Mouse (Mus musculus): ENCODE measurements around the gene Col23a1.

Gene Col23a1

DNA sequence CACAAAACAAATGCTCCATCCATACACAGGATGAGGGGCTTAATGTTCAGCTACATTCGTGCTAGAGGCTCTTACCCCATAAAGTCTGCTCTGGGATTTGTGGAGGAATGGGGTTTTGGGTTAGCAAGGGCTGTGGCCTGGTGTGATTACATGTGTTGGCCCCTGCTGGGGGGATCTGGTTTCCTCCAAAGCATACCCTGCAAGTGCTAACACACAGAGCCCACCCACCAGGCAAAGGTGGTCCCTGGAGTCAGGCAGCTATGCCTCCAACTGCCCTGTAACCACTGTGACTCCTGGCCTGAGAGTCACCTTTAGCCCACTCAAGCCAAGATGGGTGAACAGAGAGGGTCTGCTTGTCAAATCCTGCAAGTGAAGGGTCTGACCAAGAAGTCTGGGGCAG, 82.2 kb downstream of the Col23a1 start:
- intact Hi-C loops (cut with DNase I) = no loop called here

DNA sequence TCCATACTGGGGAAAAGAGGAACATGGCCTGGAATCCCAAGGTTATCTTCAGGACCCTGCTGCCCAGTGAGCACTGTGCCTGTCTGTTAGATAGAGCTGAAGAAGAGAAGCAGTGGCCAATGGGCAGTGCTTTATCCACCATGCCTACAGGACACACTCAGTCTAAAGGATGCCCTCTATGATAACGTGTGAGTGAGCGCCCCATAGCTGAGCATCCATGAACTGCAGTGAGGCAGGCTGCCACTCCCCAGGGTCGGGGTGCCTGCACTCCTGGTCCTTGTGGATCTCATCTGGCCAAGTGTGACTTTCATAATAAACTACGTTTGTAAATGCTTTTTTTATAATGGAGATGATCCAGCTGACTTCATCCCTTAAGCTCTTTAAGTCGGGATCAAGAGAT, 87.5 kb downstream of the Col23a1 start:
- intact Hi-C loops (cut with DNase I) = no loop called here

DNA sequence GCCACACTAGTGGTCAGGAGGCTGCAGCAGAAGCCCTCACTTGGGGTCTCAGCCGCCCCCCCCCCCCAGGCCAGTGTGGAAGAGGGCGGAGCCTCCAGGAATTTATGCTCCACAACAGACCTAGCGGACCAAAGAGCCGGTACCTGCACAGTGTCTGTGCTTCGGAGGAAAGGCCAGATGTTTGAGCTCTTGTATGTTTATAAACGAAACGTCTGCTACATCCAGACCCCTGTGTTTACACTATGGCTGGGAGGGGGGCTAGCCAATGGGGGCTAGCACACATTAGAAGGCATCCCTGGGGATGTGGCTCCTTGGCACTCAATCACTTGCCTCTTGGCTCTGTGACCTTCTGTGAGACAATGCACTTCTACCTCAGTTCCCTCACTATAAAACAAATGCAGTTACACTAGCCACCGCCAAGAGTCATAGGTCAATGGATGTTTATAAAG, 99.2 kb downstream of the Col23a1 start:
- intact Hi-C loops (cut with DNase I) = loop anchor here (10.0 kb wide), 1 partner anchor 64 kb away; no protein-coding TSS in a partner anchor

DNA sequence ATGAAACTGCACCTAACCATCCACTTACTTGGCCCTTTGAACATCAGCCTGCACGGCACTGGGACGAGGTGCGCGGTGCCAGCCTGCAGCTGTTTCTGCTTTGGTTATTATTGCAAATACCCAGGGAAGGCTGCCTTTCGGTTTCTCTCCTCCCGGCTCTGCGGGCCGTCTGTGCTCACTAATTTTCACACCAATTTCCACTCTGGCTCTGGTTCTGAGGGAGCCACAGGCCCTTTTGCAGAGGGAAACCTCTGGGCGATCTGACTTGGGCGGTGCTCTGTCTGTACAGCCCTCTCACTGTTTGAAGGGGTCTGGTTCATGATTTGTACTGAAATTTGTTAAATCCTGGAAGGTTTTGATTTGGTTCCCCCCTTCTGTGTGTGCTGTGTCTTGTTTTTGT, 100.0 kb downstream of the Col23a1 start:
- intact Hi-C loops (cut with DNase I) = loop anchor here (10.0 kb wide), 1 partner anchor 65 kb away; no protein-coding TSS in a partner anchor

DNA sequence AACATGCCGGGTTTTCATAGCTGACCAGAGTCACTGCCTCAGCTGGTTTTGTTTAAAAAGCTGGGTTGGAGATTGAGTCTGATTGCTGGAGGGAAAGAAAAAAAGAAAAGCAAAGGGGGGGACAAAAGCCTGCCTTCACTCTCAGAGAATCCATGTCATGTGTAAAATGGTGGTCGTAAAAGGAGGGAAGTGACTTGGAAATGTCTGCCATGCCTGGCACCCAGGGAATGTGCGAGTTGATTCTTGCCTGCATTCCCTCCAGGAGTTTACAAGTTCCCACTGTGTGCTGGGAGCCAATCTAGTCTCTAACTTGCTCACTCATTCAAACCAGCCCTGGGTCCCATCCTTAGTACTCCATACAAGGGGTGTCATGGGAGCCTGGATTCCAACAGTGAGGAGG, 100.8 kb downstream of the Col23a1 start:
- intact Hi-C loops (cut with DNase I) = no loop called here

DNA sequence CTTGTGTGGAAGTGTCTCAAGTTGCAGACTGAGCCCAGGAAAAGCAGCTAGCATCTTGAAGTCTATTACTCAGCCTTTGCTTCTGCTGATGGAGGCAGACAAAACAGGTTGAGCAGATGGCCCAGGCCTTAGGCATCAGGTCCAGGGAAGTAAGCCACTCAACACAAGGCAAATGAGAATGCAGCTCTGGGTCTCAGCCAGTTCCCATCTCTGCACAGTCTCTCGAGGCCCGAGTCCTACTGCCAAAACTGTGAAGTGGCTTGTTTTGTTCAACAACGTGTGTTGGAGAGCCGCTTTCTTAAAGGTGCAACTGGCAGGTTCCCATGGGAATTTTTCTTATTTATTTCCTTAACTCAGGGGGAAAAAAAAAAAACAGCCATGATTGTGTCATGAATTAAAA, 101.8 kb downstream of the Col23a1 start:
- intact Hi-C loops (cut with DNase I) = no loop called here

DNA sequence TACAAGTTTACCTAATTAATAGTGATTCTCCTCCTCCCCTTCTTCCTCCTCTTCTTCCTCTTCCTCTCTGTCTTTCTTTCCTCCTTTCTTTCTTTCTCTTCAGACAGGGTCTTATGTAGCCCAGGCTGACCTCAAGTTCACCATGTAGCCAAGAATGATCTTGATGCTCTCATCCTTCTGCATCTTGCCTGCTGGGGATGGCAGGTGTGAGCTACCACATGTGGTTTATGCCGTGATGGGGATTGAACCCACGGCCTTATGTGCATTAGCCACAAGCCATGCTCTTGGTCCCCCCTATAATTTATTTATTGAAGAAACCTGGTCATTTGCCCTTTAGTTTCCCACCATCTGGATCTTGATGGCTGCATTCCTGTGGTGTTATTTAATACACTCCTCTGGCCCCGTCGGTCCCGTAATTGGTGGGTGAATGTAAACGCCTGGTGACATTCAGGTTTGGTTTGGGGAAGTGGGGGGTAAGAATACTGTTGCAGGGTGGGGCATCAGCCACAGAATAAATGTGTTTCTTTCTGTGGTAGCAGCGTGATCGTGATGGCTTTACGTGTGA, 104.7 kb downstream of the Col23a1 start:
- intact Hi-C loops (cut with DNase I) = no loop called here

DNA sequence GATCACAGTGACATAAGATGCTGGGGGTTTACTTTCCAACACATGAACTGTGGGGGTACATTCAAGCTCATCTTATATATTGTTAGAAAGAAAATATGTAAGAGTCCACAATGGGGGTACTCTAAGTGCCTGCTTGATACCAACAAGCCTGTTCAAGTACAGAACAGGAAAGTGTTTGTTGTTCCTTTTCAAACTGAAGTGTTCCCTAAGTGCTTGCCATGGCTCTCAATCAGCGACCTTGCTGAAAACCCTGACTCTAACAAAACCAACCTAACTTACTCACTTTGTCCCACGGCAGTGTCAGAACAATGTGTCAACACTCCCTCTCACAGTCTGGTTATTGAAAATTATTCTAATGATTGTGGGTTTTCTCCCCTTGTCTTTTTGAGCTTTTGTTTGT, 106.7 kb downstream of the Col23a1 start:
- intact Hi-C loops (cut with DNase I) = no loop called here

DNA sequence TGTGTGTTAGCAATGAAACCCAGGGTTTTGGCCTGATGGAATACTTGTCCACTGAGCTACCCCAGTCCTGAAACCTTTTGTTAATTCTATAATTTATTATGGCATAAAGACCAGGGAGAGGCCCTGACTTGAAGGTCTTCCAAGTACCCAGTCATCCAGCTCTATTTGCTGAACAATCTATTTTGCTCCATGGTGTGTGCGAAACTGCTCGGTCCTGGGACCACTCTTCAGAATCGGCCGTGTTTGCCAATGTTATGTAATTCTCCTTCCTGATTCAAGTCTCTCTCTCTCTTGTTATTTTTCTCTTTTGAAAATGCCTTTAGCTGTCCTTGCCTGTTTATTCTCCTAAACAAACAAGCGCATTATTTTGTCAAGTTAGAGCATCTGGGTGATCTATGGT, 108.4 kb downstream of the Col23a1 start:
- intact Hi-C loops (cut with DNase I) = no loop called here

DNA sequence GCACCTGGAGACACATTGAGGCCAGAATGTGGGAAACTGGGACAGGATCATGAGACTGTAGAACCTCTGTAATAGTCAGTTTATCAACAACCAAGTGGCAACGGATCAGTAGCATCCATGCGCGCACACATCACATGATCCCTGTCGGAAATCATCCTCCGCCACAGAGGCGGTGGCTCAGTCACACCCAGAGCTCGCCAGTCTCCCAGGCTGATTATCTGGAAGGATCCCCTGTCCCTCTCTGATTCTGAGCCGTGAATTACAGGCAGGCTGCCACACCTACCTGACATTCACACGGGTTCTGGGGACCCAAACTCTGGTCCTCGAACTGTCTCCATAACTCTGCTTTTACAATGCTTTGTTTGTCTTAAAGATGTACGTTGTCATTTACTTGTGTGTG, 110.6 kb downstream of the Col23a1 start:
- intact Hi-C loops (cut with DNase I) = no loop called here

DNA sequence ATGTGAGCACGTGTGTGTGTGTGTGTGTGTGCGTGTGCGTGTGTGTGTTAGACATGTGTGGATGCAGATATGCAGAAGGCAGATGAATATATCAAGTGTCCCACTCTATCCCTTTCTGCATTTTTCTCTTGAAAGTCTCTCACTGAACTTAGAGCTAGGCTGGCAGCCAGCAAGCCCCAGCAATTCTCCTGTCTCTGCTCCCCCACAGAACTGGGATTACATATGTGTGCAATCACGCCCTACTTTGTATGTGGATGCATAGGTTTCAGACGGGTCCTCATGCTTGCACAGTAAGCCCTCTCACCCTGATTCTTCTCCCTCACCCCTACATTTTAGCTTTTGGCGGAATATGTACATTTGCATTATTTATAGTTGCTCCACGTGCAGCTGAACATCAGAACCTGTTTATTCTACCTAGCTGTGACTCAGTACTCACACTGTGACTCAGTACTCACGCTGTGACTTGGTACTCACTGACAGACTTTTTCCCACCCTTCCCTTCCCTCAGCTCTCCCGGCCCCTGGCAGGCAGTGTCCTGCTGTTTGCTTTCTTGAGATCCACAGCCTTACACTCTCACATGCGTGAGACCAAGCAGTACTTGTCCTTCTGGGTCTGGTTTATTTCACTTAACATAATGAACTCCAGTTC, 111.9 kb downstream of the Col23a1 start:
- intact Hi-C loops (cut with DNase I) = no loop called here

DNA sequence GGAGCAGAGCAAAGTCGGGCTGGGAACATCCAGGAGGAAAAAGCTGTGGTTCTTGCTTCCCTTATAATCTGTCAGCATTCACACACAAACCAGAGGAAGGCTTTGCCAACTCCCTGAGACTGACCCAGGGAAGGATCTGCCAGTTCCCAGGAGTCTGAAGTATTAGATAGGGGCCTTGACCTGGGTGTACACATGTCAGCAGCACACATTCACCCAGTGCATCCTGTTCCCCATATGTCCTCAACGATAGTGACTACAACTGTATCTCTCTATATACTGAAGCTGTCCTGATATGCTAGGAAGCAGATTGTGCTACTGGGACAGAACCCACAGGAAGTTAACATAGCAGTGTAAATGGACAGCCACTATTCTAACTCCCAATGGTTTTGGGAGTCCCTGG, 114.2 kb downstream of the Col23a1 start:
- intact Hi-C loops (cut with DNase I) = no loop called here

DNA sequence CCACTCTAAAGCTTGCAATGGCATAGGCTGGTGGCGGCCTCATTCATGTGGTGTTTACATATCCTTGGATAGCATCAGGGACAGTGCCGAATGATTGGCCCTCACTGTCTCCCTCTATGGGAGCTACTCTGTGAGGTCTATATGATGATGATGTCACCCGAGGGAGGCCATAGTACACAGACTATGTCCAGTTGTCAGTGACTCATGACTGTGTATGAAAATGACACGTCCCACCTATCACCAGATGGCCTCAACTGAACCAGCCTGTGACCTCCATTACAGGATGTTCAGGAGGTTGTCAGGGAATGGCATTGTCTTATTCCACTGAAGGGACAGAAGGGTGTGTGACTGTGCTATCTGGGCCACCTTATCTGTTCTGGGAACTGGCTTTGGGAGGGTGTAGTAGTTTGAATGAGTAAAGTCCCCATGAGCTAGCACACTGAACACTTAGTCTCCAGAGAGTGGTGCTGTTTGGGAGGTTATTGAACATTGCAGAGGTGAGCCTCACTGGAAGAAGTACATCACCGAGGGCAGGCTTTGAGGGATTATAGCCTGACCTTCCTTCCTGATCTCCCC, 115.2 kb downstream of the Col23a1 start:
- intact Hi-C loops (cut with DNase I) = no loop called here

DNA sequence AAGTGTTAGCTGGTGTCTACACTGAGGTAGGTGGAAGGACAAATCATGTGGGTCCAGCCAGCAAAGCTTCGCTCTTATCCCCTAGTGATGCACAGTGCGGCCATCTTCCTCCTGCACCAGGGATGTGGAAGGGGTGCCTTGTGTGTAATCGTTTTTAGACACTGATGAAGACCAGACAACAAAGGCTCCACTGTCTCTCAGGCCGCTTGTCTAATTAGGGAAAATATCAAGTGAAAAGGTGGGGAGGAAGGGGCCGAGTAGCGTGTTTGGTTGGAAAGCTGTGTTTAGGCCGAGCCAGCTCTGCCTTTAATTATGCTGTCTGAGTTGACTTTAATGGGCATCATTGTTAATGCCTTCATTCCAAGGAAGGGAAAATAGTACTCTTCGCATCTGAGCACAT, 116.8 kb downstream of the Col23a1 start:
- intact Hi-C loops (cut with DNase I) = no loop called here

DNA sequence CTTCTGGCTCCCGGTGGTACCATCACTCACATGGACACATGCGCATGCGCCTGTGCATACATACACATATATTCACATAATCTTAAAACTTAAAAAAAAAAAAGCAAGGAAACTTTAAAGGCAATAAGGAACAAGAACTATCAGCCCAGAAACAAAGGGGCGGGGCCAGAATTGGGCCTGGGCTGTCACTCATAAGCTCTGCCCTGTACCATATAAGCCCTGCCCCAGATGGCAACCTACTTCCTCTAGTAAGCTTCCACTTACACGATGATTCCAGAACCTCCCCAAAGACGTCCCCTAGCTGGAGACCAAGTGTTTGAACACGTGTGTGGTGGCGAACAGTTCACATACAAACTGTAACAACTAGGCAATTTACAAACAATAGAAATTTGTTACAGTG, 117.6 kb downstream of the Col23a1 start:
- intact Hi-C loops (cut with DNase I) = no loop called here

DNA sequence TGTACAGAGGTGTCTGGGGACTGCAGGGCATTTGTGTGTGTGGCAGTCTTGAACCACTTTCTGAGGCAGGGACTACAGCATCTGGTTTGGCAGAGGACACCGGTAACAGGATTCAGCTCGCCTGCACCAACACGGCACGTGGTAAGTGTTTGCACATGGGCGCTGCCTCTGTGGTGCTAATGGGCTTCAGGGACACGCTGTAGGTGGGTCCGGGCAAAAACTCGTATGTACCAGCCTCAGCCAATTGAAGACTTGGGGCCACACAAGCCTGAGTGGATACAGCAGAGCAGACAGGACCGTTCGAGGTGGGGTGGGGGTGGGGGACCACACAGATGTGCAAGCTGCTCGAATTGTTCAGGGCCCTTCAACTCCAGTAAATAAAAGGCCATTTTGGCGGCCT, 121.1 kb downstream of the Col23a1 start:
- intact Hi-C loops (cut with DNase I) = no loop called here

DNA sequence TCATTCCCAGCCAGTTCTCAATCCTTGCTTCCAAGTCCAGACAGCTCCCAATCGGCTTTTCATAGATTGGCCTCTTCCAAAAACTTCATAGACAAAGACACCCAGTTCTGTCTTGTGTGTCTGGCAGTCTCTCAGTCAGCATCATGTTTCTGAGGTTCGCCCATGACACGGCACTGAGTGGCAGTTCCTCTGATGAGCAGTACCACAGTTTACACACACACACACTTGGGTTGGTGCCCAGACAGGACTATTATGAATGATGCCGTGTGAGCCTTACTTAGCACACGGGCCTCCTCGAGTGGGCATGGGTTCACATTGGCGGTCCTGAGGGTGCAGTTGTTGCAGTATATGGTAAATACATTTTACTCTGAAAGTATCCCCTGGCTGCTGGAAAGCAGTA, 124.8 kb downstream of the Col23a1 start:
- intact Hi-C loops (cut with DNase I) = no loop called here

DNA sequence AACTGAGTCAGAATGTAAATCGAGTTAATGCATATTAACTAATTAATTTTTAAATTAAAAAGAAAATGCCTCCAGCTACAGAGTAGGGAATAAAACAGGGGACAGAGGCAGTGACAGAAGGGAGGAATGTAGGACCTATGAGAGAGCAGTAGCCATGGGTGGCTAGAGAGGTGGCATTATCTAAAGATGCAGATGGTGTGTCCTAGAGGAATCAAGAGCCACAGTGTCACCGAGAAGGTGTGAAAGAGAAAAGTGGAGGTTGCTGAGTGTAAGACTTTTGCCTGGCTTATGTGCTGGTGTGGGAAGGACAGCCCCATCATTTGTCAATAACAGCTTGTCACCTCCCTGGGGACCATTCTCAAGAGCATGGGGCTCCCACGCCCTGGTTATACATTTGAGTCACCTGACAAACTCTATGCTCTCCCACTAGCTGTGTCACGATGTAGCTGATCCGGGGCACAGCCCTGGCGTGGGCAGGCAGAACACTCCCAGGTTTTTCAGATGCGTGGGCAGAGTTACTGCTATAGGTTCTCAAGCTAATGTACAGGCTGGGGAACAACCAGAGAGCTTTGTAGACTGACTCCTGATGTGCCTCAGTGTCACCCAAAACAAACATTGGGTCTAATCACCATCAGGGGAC, 125.4 kb downstream of the Col23a1 start:
- intact Hi-C loops (cut with DNase I) = no loop called here

DNA sequence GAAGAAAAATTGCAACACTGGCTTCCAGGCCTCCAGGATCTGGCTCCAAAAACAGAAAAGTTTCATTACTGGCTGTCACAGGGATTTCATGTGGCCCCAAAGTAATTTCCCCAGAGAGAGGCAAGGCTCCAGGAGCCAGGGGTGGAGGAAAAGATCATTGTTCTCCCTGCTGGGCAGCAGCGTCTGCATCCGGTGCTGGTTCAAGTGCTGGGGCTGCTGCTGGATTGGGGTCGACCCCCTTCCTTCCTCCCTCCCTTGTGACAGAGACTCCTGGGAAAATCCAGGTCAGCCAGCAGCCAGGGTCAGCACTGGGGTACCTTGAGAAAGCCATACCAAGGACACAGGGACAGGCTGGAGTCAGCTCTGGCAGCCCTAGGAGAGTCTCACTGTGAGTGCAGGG, 129.1 kb downstream of the Col23a1 start:
- intact Hi-C loops (cut with DNase I) = no loop called here

DNA sequence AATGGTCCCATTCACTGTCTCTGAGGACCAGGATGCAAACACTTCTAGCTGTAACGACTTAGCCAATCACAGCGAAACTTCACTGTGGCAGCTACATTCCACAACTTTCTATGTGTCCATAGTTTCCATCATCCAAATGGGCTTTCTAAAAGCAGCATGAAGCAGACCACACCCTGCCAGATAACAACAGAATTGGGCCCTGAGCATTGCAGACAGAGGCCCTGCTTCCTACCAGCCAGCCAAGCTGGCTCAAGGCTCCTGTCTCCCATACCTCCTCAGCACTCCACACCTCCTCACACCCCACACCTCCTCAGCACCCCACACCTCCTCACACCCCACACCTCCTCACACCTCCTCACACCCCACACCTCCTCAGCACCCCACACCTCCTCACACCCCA, 132.2 kb downstream of the Col23a1 start:
- intact Hi-C loops (cut with DNase I) = no loop called here

DNA sequence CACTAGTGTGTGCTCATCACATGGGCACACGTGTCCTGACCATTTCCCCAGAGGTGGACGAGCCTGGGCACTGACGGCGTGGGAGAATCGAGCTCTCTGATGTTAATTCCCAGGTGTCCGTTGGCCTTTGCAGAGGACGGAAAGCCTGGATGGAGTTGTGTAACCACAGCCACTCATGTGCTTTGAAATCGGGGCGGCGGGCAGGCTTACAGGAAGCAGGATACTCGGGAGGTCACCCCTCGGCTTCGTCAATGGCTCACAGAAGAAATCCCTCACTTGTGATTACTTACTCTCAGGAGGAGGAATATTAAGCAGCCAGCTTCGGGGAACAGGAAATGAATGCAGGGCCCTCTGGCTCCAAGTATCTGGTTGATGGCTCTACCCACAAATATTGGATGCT, 133.0 kb downstream of the Col23a1 start:
- intact Hi-C loops (cut with DNase I) = no loop called here

DNA sequence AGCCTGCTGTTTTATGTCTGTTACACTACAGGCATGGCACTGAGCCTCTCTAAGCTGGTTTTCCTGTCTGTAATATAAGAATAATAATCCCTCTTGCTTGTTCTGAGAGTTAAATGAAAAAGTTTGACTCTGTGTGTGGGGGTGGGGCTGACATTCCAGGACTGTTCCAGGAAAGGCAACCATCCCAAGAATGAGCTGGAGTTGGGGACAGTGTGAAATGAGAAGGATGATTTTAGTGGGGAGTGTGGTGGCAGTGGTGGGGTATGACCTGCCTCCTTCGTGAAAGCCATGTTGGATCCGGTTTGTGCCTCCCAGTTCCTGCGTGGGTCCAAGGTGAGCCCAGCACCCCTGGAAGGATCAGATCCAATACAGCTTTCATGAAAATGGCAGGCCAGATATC, 136.4 kb downstream of the Col23a1 start:
- intact Hi-C loops (cut with DNase I) = no loop called here
